Mouse (Mus musculus) myocyte (in vitro differentiated cells): Measurements from ENCODE around the gene Irf3.

Source experiments
- CEBPB ChIP-seq: IDR thresholded peaks from 2 replicates; pipeline ENCODE4 v1.6.1; 2011; ENCODE audit warnings: mild to moderate bottlenecking, moderate library complexity; ENCODE audit not compliant: poor library complexity, insufficient read depth, severe bottlenecking
- E2F4 ChIP-seq: IDR thresholded peaks from one replicate; pipeline ENCODE4 v1.6.1; 2011; ENCODE audit warnings: mild to moderate bottlenecking, control low read depth, moderate library complexity; ENCODE audit not compliant: insufficient read depth
- MAX ChIP-seq: IDR thresholded peaks from one replicate; pipeline ENCODE4 v1.6.1; 2011; ENCODE audit warnings: low read depth, mild to moderate bottlenecking, control low read depth
- MYOD1 ChIP-seq, 3 experiments: IDR thresholded peaks; one replicate each; pipeline ENCODE4 v1.6.1; 2011; ENCODE audit warnings: control low read depth in 2 of 3, low read depth in 2 of 3, mild to moderate bottlenecking in 2 of 3, moderate library complexity in 1 of 3; ENCODE audit not compliant: insufficient read length in 2 of 3, control insufficient read depth in 1 of 3
- MYOG ChIP-seq, 3 experiments: IDR thresholded peaks; one replicate each; pipeline ENCODE4 v1.6.1; 2011; ENCODE audit warnings: control low read depth in 2 of 3, low read depth in 2 of 3, mild to moderate bottlenecking in 2 of 3; ENCODE audit not compliant: insufficient read length in 2 of 3, control insufficient read depth in 1 of 3, insufficient read depth in 1 of 3
- POLR2A ChIP-seq: IDR thresholded peaks from one replicate; pipeline ENCODE4 v1.6.1; 2011; ENCODE audit warnings: low read depth, mild to moderate bottlenecking, control low read depth, moderate library complexity; ENCODE audit not compliant: insufficient read length
- POLR2AphosphoS2 ChIP-seq: IDR thresholded peaks from one replicate; pipeline ENCODE4 v1.6.1; 2011; ENCODE audit warnings: low read depth, control low read depth; ENCODE audit not compliant: insufficient read length
- SRF ChIP-seq: IDR thresholded peaks from one replicate; pipeline ENCODE4 v1.6.1; 2011; ENCODE audit warnings: low read depth; ENCODE audit not compliant: control insufficient read depth, insufficient read length
- TCF12 ChIP-seq: IDR thresholded peaks from one replicate; pipeline ENCODE4 v1.6.1; 2011; ENCODE audit warnings: mild to moderate bottlenecking, control low read depth; ENCODE audit not compliant: poor library complexity, insufficient read depth, severe bottlenecking
- TCF3 ChIP-seq: IDR thresholded peaks from one replicate; pipeline ENCODE4 v1.6.1; 2011; ENCODE audit warnings: low read depth, control low read depth; ENCODE audit not compliant: insufficient read length
- USF1 ChIP-seq: IDR thresholded peaks from one replicate; pipeline ENCODE4 v1.6.1; 2011; ENCODE audit warnings: low read depth, mild to moderate bottlenecking, control low read depth, moderate library complexity

- TF ChIP-seq MAX: no peak
- TF ChIP-seq E2F4: no peak
- TF ChIP-seq POLR2A: no peak
- TF ChIP-seq CEBPB: no peak
- TF ChIP-seq TCF12: no peak
- TF ChIP-seq USF1: no peak
- TF ChIP-seq POLR2AphosphoS2: no peak
- TF ChIP-seq MYOD1 (IDR thresholded peaks at IDR 0.05; ENCODE audit: control insufficient read depth in 1 of 3, insufficient read length in 2 of 3, low read depth in 2 of 3): no peak
- TF ChIP-seq TCF3: no peak
- no peak for TF ChIP-seq SRF
- no peak for TF ChIP-seq MYOG (IDR thresholded peaks at IDR 0.05; ENCODE audit: control insufficient read depth in 1 of 3, insufficient read depth in 1 of 3, insufficient read length in 2 of 3, low read depth in 2 of 3)
Measured at GRCm38 (mm10) chr7:45046853-45047350, 49.5 kb downstream of the Irf3 start.
